Mouse (Mus musculus): Measurements from ENCODE around the gene Prkag1. TPM values are rescaled to one million over a fixed set of nuclear protein-coding genes. Genes with fewer than 3 reads are reported as not detected.
A peak's percentile ranks its signal among the peaks of the same experiment; 100 is the strongest.

Prkag1 gene
- polyA plus RNA-seq, 1 experiment = 72.7 TPM

GRCm38 (mm10) chr15:98798903-98799302 is 32.4 kb downstream of the Prkag1 start:
- Histone ChIP-seq H3K4me1 (ENCODE audit: control insufficient read depth, insufficient read depth, low read length) (no peaks in the 10 kb centered on the region), H3K27ac (ENCODE audit: insufficient read depth, low read depth, low read length) (no peak overlapping the region), H3K27me3 (replicated peaks; ENCODE audit: control insufficient read depth, insufficient read depth, low read length) (no peaks in the 10 kb centered on the region), H3K4me3 (ENCODE audit: insufficient read depth, low read depth, low read length) (no peak overlapping the region), H3K36me3 (ENCODE audit: control insufficient read depth, insufficient read depth, low read length) (no peaks in the 10 kb centered on the region)
- no peak for TF ChIP-seq POLR2A (IDR thresholded peaks at IDR 0.05; ENCODE audit: low read depth, low read length)
- TF ChIP-seq CTCF (conservative IDR thresholded peaks at IDR 0.05; ENCODE audit: insufficient read depth, insufficient read length, low read depth, low read length) = no peak
- 64% methylated on average over 3 of the region's 3 CpGs for WGBS
- DNase-seq = no peak

GRCm38 (mm10) chr15:98797835-98798492 is 33.4 kb downstream of the Prkag1 start:
- Histone ChIP-seq H3K27ac (ENCODE audit: insufficient read depth, low read depth, low read length) (no peak overlapping the region), H3K4me3 (ENCODE audit: insufficient read depth, low read depth, low read length) (no peak overlapping the region), H3K4me1 (ENCODE audit: control insufficient read depth, insufficient read depth, low read length) (no peaks in the 10 kb centered on the region), H3K36me3 (ENCODE audit: control insufficient read depth, insufficient read depth, low read length) (no peaks in the 10 kb centered on the region), H3K27me3 (replicated peaks; ENCODE audit: control insufficient read depth, insufficient read depth, low read length) (no peaks in the 10 kb centered on the region)
- no peak for TF ChIP-seq CTCF (conservative IDR thresholded peaks at IDR 0.05; ENCODE audit: insufficient read depth, insufficient read length, low read depth, low read length)
- no peak for DNase-seq
- WGBS = 25% methylated on average over 28 of the region's 28 CpGs

- 8% methylated on average over 13 of the region's 13 CpGs for WGBS
- peaks cover 3% of the 10 kb centered on the region for H3K27me3 ChIP-seq (replicated peaks; ENCODE audit: control insufficient read depth, insufficient read depth, low read length)
- no peak for DNase-seq
Measured at GRCm38 (mm10) chr15:98796803-98797595, 34.3 kb downstream of the Prkag1 start.

GRCm38 (mm10) chr15:98793141-98793698 is 38.1 kb downstream of the Prkag1 start:
- H3K27me3 ChIP-seq (replicated peaks; ENCODE audit: control insufficient read depth, insufficient read depth, low read length) = peaks cover 12% of the 10 kb centered on the region
- no peak overlapping the region for H3K4me3 ChIP-seq (ENCODE audit: insufficient read depth, low read depth, low read length)
- H3K36me3 ChIP-seq (ENCODE audit: control insufficient read depth, insufficient read depth, low read length) = no peaks in the 10 kb centered on the region
- no peak overlapping the region for H3K27ac ChIP-seq (ENCODE audit: insufficient read depth, low read depth, low read length)
- 19% methylated on average over 13 of the region's 13 CpGs for WGBS
- DNase-seq = no peak
- H3K4me1 ChIP-seq (ENCODE audit: control insufficient read depth, insufficient read depth, low read length) = 0 out of 2 replicates have a peak, but pooled peaks cover 3% of the 10 kb centered on the region
- TF ChIP-seq POLR2A (IDR thresholded peaks at IDR 0.05; ENCODE audit: low read depth, low read length) = no peak
- TF ChIP-seq CTCF (conservative IDR thresholded peaks at IDR 0.05; ENCODE audit: insufficient read depth, insufficient read length, low read depth, low read length) = no peak

More at GRCm38 (mm10) chr15:98796803-98797595, 34.3 kb downstream of the Prkag1 start:
- Histone ChIP-seq H3K36me3 (ENCODE audit: control insufficient read depth, insufficient read depth, low read length) (no peaks in the 10 kb centered on the region), H3K27ac (ENCODE audit: insufficient read depth, low read depth, low read length) (no peak overlapping the region), H3K4me3 (ENCODE audit: insufficient read depth, low read depth, low read length) (no peak overlapping the region), H3K4me1 (ENCODE audit: control insufficient read depth, insufficient read depth, low read length) (0 out of 2 replicates have a peak, but pooled peaks cover 3% of the 10 kb centered on the region)
- TF ChIP-seq CTCF (conservative IDR thresholded peaks at IDR 0.05; ENCODE audit: insufficient read depth, insufficient read length, low read depth, low read length) (no peak), POLR2A (IDR thresholded peaks at IDR 0.05; ENCODE audit: low read depth, low read length) (no peak)

GRCm38 (mm10) chr15:98792233-98793020 is 38.9 kb downstream of the Prkag1 start:
- H3K36me3 ChIP-seq (ENCODE audit: control insufficient read depth, insufficient read depth, low read length) = no peaks in the 10 kb centered on the region
- WGBS = 2% methylated on average over 75 of the region's 75 CpGs
- DNase-seq = no peak
- H3K4me3 ChIP-seq (ENCODE audit: insufficient read depth, low read depth, low read length) = peak overlapping the region; percentile 1; the same call in 1 of the 2 replicates
- TF ChIP-seq POLR2A (IDR thresholded peaks at IDR 0.05; ENCODE audit: low read depth, low read length) (no peak), CTCF (conservative IDR thresholded peaks at IDR 0.05; ENCODE audit: insufficient read depth, insufficient read length, low read depth, low read length) (no peak)
- peaks cover 12% of the 10 kb centered on the region for H3K27me3 ChIP-seq (replicated peaks; ENCODE audit: control insufficient read depth, insufficient read depth, low read length)
- no peak overlapping the region for H3K27ac ChIP-seq (ENCODE audit: insufficient read depth, low read depth, low read length)
- 0 out of 2 replicates have a peak, but pooled peaks cover 3% of the 10 kb centered on the region for H3K4me1 ChIP-seq (ENCODE audit: control insufficient read depth, insufficient read depth, low read length)

- Histone ChIP-seq H3K27me3 (replicated peaks; ENCODE audit: control insufficient read depth, insufficient read depth, low read length) (peaks cover 12% of the 10 kb centered on the region), H3K4me3 (ENCODE audit: insufficient read depth, low read depth, low read length) (no peak overlapping the region), H3K36me3 (ENCODE audit: control insufficient read depth, insufficient read depth, low read length) (no peaks in the 10 kb centered on the region), H3K27ac (ENCODE audit: insufficient read depth, low read depth, low read length) (no peak overlapping the region), H3K4me1 (ENCODE audit: control insufficient read depth, insufficient read depth, low read length) (0 out of 2 replicates have a peak, but pooled peaks cover 3% of the 10 kb centered on the region)
- DNase-seq = no peak
- no peak for TF ChIP-seq POLR2A (IDR thresholded peaks at IDR 0.05; ENCODE audit: low read depth, low read length)
- no peak for TF ChIP-seq CTCF (conservative IDR thresholded peaks at IDR 0.05; ENCODE audit: insufficient read depth, insufficient read length, low read depth, low read length)
- 2% methylated on average over 23 of the region's 23 CpGs for WGBS
Measured at GRCm38 (mm10) chr15:98791771-98792170, 39.5 kb downstream of the Prkag1 start.

All from kidney, adult 2 months (tissue).